Comparison of ENCODE assay signal across 8 mouse cellular contexts in genomic region chr6:94700067-94700491, GRCm38 (mm10). TPM values are rescaled to one million over a fixed set of nuclear protein-coding genes. Genes with fewer than 3 reads are reported as not detected.
DNase-seq lines count a peak whose midpoint lies in the region; ATAC-seq and TF ChIP-seq lines count a peak whose summit lies in the region.

Gene Lrig1, minus strand, starts transcription at chr6:94700158.

- peak within 1 kb of the TSS; percentile 86 for H3K27ac ChIP-seq in hindbrain, postnatal 0 days

- ATAC-seq in hindbrain, postnatal 0 days, result peak; percentile 99

- peak within 1 kb of the TSS; percentile 85 for H3K4me3 ChIP-seq in hindbrain, postnatal 0 days (ENCODE audit: low read length)

- WGBS in hindbrain, postnatal 0 days, result 1% methylated on average over 40 of the region's 40 CpGs

- H3K36me3 ChIP-seq in hindbrain, postnatal 0 days (ENCODE audit: insufficient read depth, low read length), result no peaks in the 10 kb centered on the region

- H3K27me3 ChIP-seq in hindbrain, postnatal 0 days (ENCODE audit: insufficient read depth, low read length), result 0 out of 2 replicates have a peak, but pooled peaks cover 3% of the 10 kb centered on the region

- no peak for TF ChIP-seq CTCF in hindbrain, postnatal 0 days (IDR thresholded peaks at IDR 0.05; ENCODE audit: low read depth)

- peak within 1 kb of the TSS; percentile 90 for H3K9ac ChIP-seq in hindbrain, postnatal 0 days (replicated peaks; ENCODE audit: low read length)

- peak within 1 kb of the TSS; percentile 88 for H3K4me2 ChIP-seq in hindbrain, postnatal 0 days (ENCODE audit: low read depth, low read length)

- peaks cover 11% of the 10 kb centered on the region; the same call in 1 of the 2 replicates for H3K4me1 ChIP-seq in hindbrain, postnatal 0 days (ENCODE audit: insufficient read depth, low read length)

- H3K9me3 ChIP-seq in hindbrain, postnatal 0 days (ENCODE audit: low read length), result no peaks in the 10 kb centered on the region

- DNase-seq in adrenal gland, adult (ENCODE audit: inconsistent age in 2 of 2, low spot score in 1 of 2), result peak; percentile 99 to 100
- DNase-seq in embryo, embryonic 10 days (ENCODE audit: low spot score), result peak; percentile 99
- peak; percentile 97 to 98 for DNase-seq in gastrocnemius, adult 8-10 months (ENCODE audit: low spot score in 2 of 2)
- DNase-seq in hindbrain, postnatal 0 days (ENCODE audit: low spot score), result peak; percentile 100
- peak; percentile 95 to 96 for DNase-seq in left cerebral cortex, adult 18-20 months (ENCODE audit: low spot score in 2 of 2)
- DNase-seq in lung, postnatal 4 days, result peak; percentile 97 to 99
- peak; percentile 99 for DNase-seq in retina, postnatal 1 day
- DNase-seq in thymus, postnatal 4 days, result peak; percentile 97

RNA-seq across cellular contexts. Expression of gene Lrig1, which starts in this region (rescaled TPM):
- 10 to 100 TPM; 43.8 to 49.3 (median 48.3) TPM for total RNA-seq in gastrocnemius, adult 8-10 months (2022)
- total RNA-seq in hindbrain, postnatal 0 days (2014; rRNA removed), result 131 and 146 TPM in 2 replicates
- 23.0 and 27.8 TPM in 2 replicates for polyA plus RNA-seq in hindbrain, postnatal 0 days (2015; fragmentation: Nextera tagmentation; extraction: Ambion mirVana)
- 10 to 100 TPM; 22.6 to 31.6 TPM for total RNA-seq in left cerebral cortex, adult 18-20 months (2021)

Comparison
In these comparisons a context has a peak if more than half of its experiments do, and no peak if none do; other contexts are left out.
1. Peak in every context shown above with its lines: DNase-seq, ATAC-seq, H3K4me3 ChIP-seq and H3K27ac ChIP-seq.